Mouse (Mus musculus) mammary gland, adult 2 months (tissue): ENCODE data around the gene Capzb. TPM values are rescaled to one million over a fixed set of nuclear protein-coding genes. Genes with fewer than 3 reads are reported as not detected.

Experiments used
- polyA plus RNA-seq: library from polyadenylated mRNA; depleted of rRNA; stranded (reverse); fragments of >200 nt; gene quantifications from 2 replicates; pipeline ENCODE4 v1.2.3, GENCODE M21; 2012; ENCODE audit warnings: low replicate concordance; rRNA removed

Capzb gene
- polyA plus RNA-seq, result 139 and 209 TPM in 2 replicates

GRCm38 (mm10) chr4:139192499-139193175 lies at the start of gene Capzb:
TSS of gene Capzb (plus strand) at chr4:139192899.

GRCm38 (mm10) chr4:139310171-139310898 lies 117.6 kb downstream of the Capzb start, which contains the start of the genes Pqlc2 and Akr7a5:
TSS of gene Pqlc2 (minus strand) at chr4:139310708.
TSS of gene Akr7a5 (plus strand) at chr4:139310744.

Other genes starting within 250 kb of the Capzb start
- 0.14 and 0.20 TPM in 2 replicates for gene Rnf186, start 225.8 kb upstream of the Capzb start, polyA plus RNA-seq
- 18.7 and 24.4 TPM in 2 replicates for gene Tmco4, start 220.0 kb upstream of the Capzb start, polyA plus RNA-seq
- 0.09 and 0.13 TPM in 2 replicates for gene Htr6, start 117.3 kb upstream of the Capzb start, polyA plus RNA-seq
- 105 and 191 TPM in 2 replicates for gene Nbl1, start 99.9 kb upstream of the Capzb start, polyA plus RNA-seq
- gene Minos1, start 61.8 kb upstream of the Capzb start, polyA plus RNA-seq, result 29.4 and 94.0 TPM in 2 replicates
- gene Pqlc2, start 117.8 kb downstream of the Capzb start, polyA plus RNA-seq, result 40.3 and 44.0 TPM in 2 replicates
- gene Akr7a5, start 117.8 kb downstream of the Capzb start, polyA plus RNA-seq, result 33.7 and 51.5 TPM in 2 replicates
- 13.8 and 21.2 TPM in 2 replicates for gene Mrto4, start 159.7 kb downstream of the Capzb start, polyA plus RNA-seq
- 40.2 and 49.0 TPM in 2 replicates for gene Emc1, start 159.7 kb downstream of the Capzb start, polyA plus RNA-seq
- 156 and 214 TPM in 2 replicates for gene Ubr4, start 159.7 kb downstream of the Capzb start, polyA plus RNA-seq